Mouse (Mus musculus): Measurements from ENCODE around the gene Cdk14. TPM values are rescaled to one million over a fixed set of nuclear protein-coding genes. Genes with fewer than 3 reads are reported as not detected.

Cdk14 gene
- total and polyA plus RNA-seq, 2 experiments from 2014 or later, result 53.0 to 63.9 TPM

- no peak overlapping the region for H3K4me3 ChIP-seq (ENCODE audit: low read length)
Observed at GRCm38 (mm10) chr5:5180311-5180710, 239.8 kb downstream of the Cdk14 start.

GRCm38 (mm10) chr5:5176052-5176451, 244.1 kb downstream of the Cdk14 start:
- no peaks in the 10 kb centered on the region for H3K4me1 ChIP-seq (ENCODE audit: insufficient read depth, low read length)
- no peak for DNase-seq (ENCODE audit: low spot score)
- no peak overlapping the region for H3K9ac ChIP-seq (replicated peaks; ENCODE audit: low read length)
- no peak overlapping the region for H3K4me3 ChIP-seq (ENCODE audit: low read length)
- no peak overlapping the region for H3K4me2 ChIP-seq (ENCODE audit: low read depth, low read length)
- ATAC-seq, result no peak
- no peak for TF ChIP-seq CTCF (IDR thresholded peaks at IDR 0.05; ENCODE audit: low read depth)
- H3K27ac ChIP-seq, result no peak overlapping the region
- H3K9me3 ChIP-seq (ENCODE audit: low read length), result no peaks in the 10 kb centered on the region
- no peaks in the 10 kb centered on the region for H3K27me3 ChIP-seq (ENCODE audit: insufficient read depth, low read length)
- WGBS, result 63% methylated on average over 10 of the region's 10 CpGs
- H3K36me3 ChIP-seq (ENCODE audit: insufficient read depth, low read length), result no peaks in the 10 kb centered on the region

More at GRCm38 (mm10) chr5:5180311-5180710, 239.8 kb downstream of the Cdk14 start:
- Histone ChIP-seq H3K27ac (no peak overlapping the region), H3K9ac (replicated peaks; ENCODE audit: low read length) (no peak overlapping the region), H3K9me3 (ENCODE audit: low read length) (no peaks in the 10 kb centered on the region), H3K4me1 (ENCODE audit: insufficient read depth, low read length) (no peaks in the 10 kb centered on the region), H3K27me3 (ENCODE audit: insufficient read depth, low read length) (no peaks in the 10 kb centered on the region), H3K36me3 (ENCODE audit: insufficient read depth, low read length) (no peaks in the 10 kb centered on the region), H3K4me2 (ENCODE audit: low read depth, low read length) (no peak overlapping the region)
- ATAC-seq, result no peak
- no peak for TF ChIP-seq CTCF (IDR thresholded peaks at IDR 0.05; ENCODE audit: low read depth)
- DNase-seq (ENCODE audit: low spot score), result no peak

GRCm38 (mm10) chr5:5175611-5176010, 244.5 kb downstream of the Cdk14 start:
- TF ChIP-seq CTCF (IDR thresholded peaks at IDR 0.05; ENCODE audit: low read depth), result no peak
- no peak overlapping the region for H3K4me2 ChIP-seq (ENCODE audit: low read depth, low read length)
- H3K27me3 ChIP-seq (ENCODE audit: insufficient read depth, low read length), result no peaks in the 10 kb centered on the region
- no peak overlapping the region for H3K9ac ChIP-seq (replicated peaks; ENCODE audit: low read length)
- DNase-seq (ENCODE audit: low spot score) (no peak), ATAC-seq (no peak)
- no peaks in the 10 kb centered on the region for H3K4me1 ChIP-seq (ENCODE audit: insufficient read depth, low read length)
- H3K27ac ChIP-seq, result no peak overlapping the region
- no peaks in the 10 kb centered on the region for H3K9me3 ChIP-seq (ENCODE audit: low read length)
- 83% methylated on average over 1 of the region's 1 CpGs for WGBS
- no peaks in the 10 kb centered on the region for H3K36me3 ChIP-seq (ENCODE audit: insufficient read depth, low read length)
- no peak overlapping the region for H3K4me3 ChIP-seq (ENCODE audit: low read length)

GRCm38 (mm10) chr5:5175090-5175489, 245.0 kb downstream of the Cdk14 start:
- no peaks in the 10 kb centered on the region for H3K9me3 ChIP-seq (ENCODE audit: low read length)
- no peak overlapping the region for H3K9ac ChIP-seq (replicated peaks; ENCODE audit: low read length)
- TF ChIP-seq CTCF (IDR thresholded peaks at IDR 0.05; ENCODE audit: low read depth), result no peak
- WGBS, result 48% methylated on average over 1 of the region's 1 CpGs
- H3K4me1 ChIP-seq (ENCODE audit: insufficient read depth, low read length), result no peaks in the 10 kb centered on the region
- H3K4me2 ChIP-seq (ENCODE audit: low read depth, low read length), result no peak overlapping the region
- no peak for ATAC-seq
- H3K27ac ChIP-seq, result no peak overlapping the region
- no peaks in the 10 kb centered on the region for H3K36me3 ChIP-seq (ENCODE audit: insufficient read depth, low read length)
- no peaks in the 10 kb centered on the region for H3K27me3 ChIP-seq (ENCODE audit: insufficient read depth, low read length)
- DNase-seq (ENCODE audit: low spot score), result no peak
- H3K4me3 ChIP-seq (ENCODE audit: low read length), result no peak overlapping the region

GRCm38 (mm10) chr5:5166086-5166485, 254.0 kb downstream of the Cdk14 start:
- DNase-seq (ENCODE audit: low spot score), result no peak
- no peaks in the 10 kb centered on the region for H3K9me3 ChIP-seq (ENCODE audit: low read length)
- TF ChIP-seq CTCF (IDR thresholded peaks at IDR 0.05; ENCODE audit: low read depth), result no peak
- H3K27me3 ChIP-seq (ENCODE audit: insufficient read depth, low read length), result no peaks in the 10 kb centered on the region
- no peak overlapping the region for H3K27ac ChIP-seq
- no peaks in the 10 kb centered on the region for H3K4me1 ChIP-seq (ENCODE audit: insufficient read depth, low read length)
- WGBS, result 42% methylated on average over 2 of the region's 2 CpGs
- H3K36me3 ChIP-seq (ENCODE audit: insufficient read depth, low read length), result no peaks in the 10 kb centered on the region
- H3K4me2 ChIP-seq (ENCODE audit: low read depth, low read length), result no peak overlapping the region
- no peak for ATAC-seq
- H3K4me3 ChIP-seq (ENCODE audit: low read length), result no peak overlapping the region
- H3K9ac ChIP-seq (replicated peaks; ENCODE audit: low read length), result no peak overlapping the region

- Histone ChIP-seq H3K4me1 (ENCODE audit: insufficient read depth, low read length) (no peaks in the 10 kb centered on the region), H3K9me3 (ENCODE audit: low read length) (no peaks in the 10 kb centered on the region), H3K9ac (replicated peaks; ENCODE audit: low read length) (no peak overlapping the region), H3K27me3 (ENCODE audit: insufficient read depth, low read length) (no peaks in the 10 kb centered on the region), H3K4me2 (ENCODE audit: low read depth, low read length) (no peak overlapping the region), H3K27ac (no peak overlapping the region), H3K36me3 (ENCODE audit: insufficient read depth, low read length) (no peaks in the 10 kb centered on the region), H3K4me3 (ENCODE audit: low read length) (no peak overlapping the region)
- DNase-seq (ENCODE audit: low spot score), result no peak
- WGBS, result 91% methylated on average over 5 of the region's 5 CpGs
- TF ChIP-seq CTCF (IDR thresholded peaks at IDR 0.05; ENCODE audit: low read depth), result no peak
- ATAC-seq, result no peak
Observed at GRCm38 (mm10) chr5:5164326-5164725, 255.8 kb downstream of the Cdk14 start.

- no peak for ATAC-seq
- DNase-seq (ENCODE audit: low spot score), result no peak
- no peaks in the 10 kb centered on the region for H3K4me1 ChIP-seq (ENCODE audit: insufficient read depth, low read length)
- H3K36me3 ChIP-seq (ENCODE audit: insufficient read depth, low read length), result no peaks in the 10 kb centered on the region
- H3K4me3 ChIP-seq (ENCODE audit: low read length), result no peak overlapping the region
- WGBS, result 95% methylated on average over 2 of the region's 2 CpGs
- no peak for TF ChIP-seq CTCF (IDR thresholded peaks at IDR 0.05; ENCODE audit: low read depth)
- no peak overlapping the region for H3K27ac ChIP-seq
- no peaks in the 10 kb centered on the region for H3K9me3 ChIP-seq (ENCODE audit: low read length)
- no peaks in the 10 kb centered on the region for H3K27me3 ChIP-seq (ENCODE audit: insufficient read depth, low read length)
- no peak overlapping the region for H3K9ac ChIP-seq (replicated peaks; ENCODE audit: low read length)
- H3K4me2 ChIP-seq (ENCODE audit: low read depth, low read length), result no peak overlapping the region
Observed at GRCm38 (mm10) chr5:5163823-5164222, 256.3 kb downstream of the Cdk14 start.
